Mouse (Mus musculus): ENCODE measurements around the gene 4930435E12Rik.
"Not testable (repeated sequence)": the region's sequence is repeated elsewhere in the genome, so short reads cannot be mapped to it uniquely, and the experiment has no call there.

The 4930435E12Rik gene

GRCm38 (mm10) chr16:38828649-38829048, at the start of gene 4930435E12Rik:
4930435E12Rik (minus strand) TSS chr16:38828749.
- no peak for DNase-seq

- DNase-seq, result no peak
Measured at GRCm38 (mm10) chr16:38874481-38874880, 45.9 kb upstream of the 4930435E12Rik start.

GRCm38 (mm10) chr16:38873231-38873630, 44.7 kb upstream of the 4930435E12Rik start:
- no peak for DNase-seq

- DNase-seq, result no peak
Measured at GRCm38 (mm10) chr16:38864358-38864757, 35.8 kb upstream of the 4930435E12Rik start.

GRCm38 (mm10) chr16:38860548-38860947, 32.0 kb upstream of the 4930435E12Rik start:
- DNase-seq, result no peak

- DNase-seq, result peak in 1 of 2 experiments; percentile 46
Measured at GRCm38 (mm10) chr16:38858120-38858749, 29.7 kb upstream of the 4930435E12Rik start.

- DNase-seq, result peak; percentile 71 to 77
Measured at GRCm38 (mm10) chr16:38812521-38812920, 16.0 kb downstream of the 4930435E12Rik start.

- no peak for DNase-seq
Measured at GRCm38 (mm10) chr16:38810196-38810595, 18.4 kb downstream of the 4930435E12Rik start.

GRCm38 (mm10) chr16:38807796-38808195, 20.8 kb downstream of the 4930435E12Rik start:
- DNase-seq, result not testable (repeated sequence)

GRCm38 (mm10) chr16:38800091-38800490, 28.5 kb downstream of the 4930435E12Rik start, which contains the start of gene Upk1b:
Upk1b (minus strand) TSS chr16:38800328.
- no peak for DNase-seq

- DNase-seq, result no peak
Measured at GRCm38 (mm10) chr16:38798957-38799450, 29.5 kb downstream of the 4930435E12Rik start.

- no peak for DNase-seq
Measured at GRCm38 (mm10) chr16:38793120-38793519, 35.4 kb downstream of the 4930435E12Rik start.

GRCm38 (mm10) chr16:38789966-38790365, 38.6 kb downstream of the 4930435E12Rik start:
- no peak for DNase-seq

GRCm38 (mm10) chr16:38789016-38789415, 39.5 kb downstream of the 4930435E12Rik start:
- no peak for DNase-seq

GRCm38 (mm10) chr16:38785301-38785700, 43.2 kb downstream of the 4930435E12Rik start:
- DNase-seq, result no peak

- no peak for DNase-seq
Measured at GRCm38 (mm10) chr16:38782524-38783067, 46.0 kb downstream of the 4930435E12Rik start.

- no peak for DNase-seq
Measured at GRCm38 (mm10) chr16:38781946-38782345, 46.6 kb downstream of the 4930435E12Rik start.

GRCm38 (mm10) chr16:38780960-38781572, 47.5 kb downstream of the 4930435E12Rik start:
- DNase-seq, result no peak

- DNase-seq, result no peak
Measured at GRCm38 (mm10) chr16:38776342-38776741, 52.2 kb downstream of the 4930435E12Rik start.

- DNase-seq, result no peak
Measured at GRCm38 (mm10) chr16:38774964-38775746, 53.4 kb downstream of the 4930435E12Rik start.

- DNase-seq, result peak in 1 of 2 experiments; percentile 27
Measured at GRCm38 (mm10) chr16:38772906-38773496, 55.5 kb downstream of the 4930435E12Rik start.

GRCm38 (mm10) chr16:38771145-38771544, 57.4 kb downstream of the 4930435E12Rik start:
- DNase-seq, result no peak

GRCm38 (mm10) chr16:38769529-38769928, 59.0 kb downstream of the 4930435E12Rik start:
- no peak for DNase-seq

All from kidney, postnatal 25 days (tissue).